Mouse (Mus musculus): Measurements from ENCODE around the gene Zc3h12a.

The Zc3h12a gene

GRCm38 (mm10) chr4:125127305-125128084 is at the start of gene Zc3h12a:
Gene Zc3h12a, minus strand, starts transcription at chr4:125127840.
- DNase-seq (ENCODE audit: low spot score) = peak; percentile 90

- no peak for DNase-seq (ENCODE audit: low spot score)
These were observed 49.1 kb upstream of the Zc3h12a start for GRCm38 (mm10) chr4:125176639-125177165.

- DNase-seq (ENCODE audit: low spot score) = no peak
These were observed 48.5 kb upstream of the Zc3h12a start for GRCm38 (mm10) chr4:125176190-125176589.

GRCm38 (mm10) chr4:125175591-125175990 is 48.0 kb upstream of the Zc3h12a start:
- DNase-seq (ENCODE audit: low spot score) = no peak

GRCm38 (mm10) chr4:125174516-125175185 is 47.0 kb upstream of the Zc3h12a start:
- DNase-seq (ENCODE audit: low spot score) = no peak

GRCm38 (mm10) chr4:125173150-125173549 is 45.5 kb upstream of the Zc3h12a start:
- DNase-seq (ENCODE audit: low spot score) = no peak

GRCm38 (mm10) chr4:125172736-125173135 is 45.1 kb upstream of the Zc3h12a start:
- DNase-seq (ENCODE audit: low spot score) = no peak

GRCm38 (mm10) chr4:125167723-125168122 is 40.1 kb upstream of the Zc3h12a start:
- DNase-seq (ENCODE audit: low spot score) = no peak

GRCm38 (mm10) chr4:125164861-125165260 is 37.2 kb upstream of the Zc3h12a start:
- DNase-seq (ENCODE audit: low spot score) = no peak

- no peak for DNase-seq (ENCODE audit: low spot score)
These were observed 35.1 kb upstream of the Zc3h12a start for GRCm38 (mm10) chr4:125162701-125163100.

GRCm38 (mm10) chr4:125161392-125161791 is 33.8 kb upstream of the Zc3h12a start:
- DNase-seq (ENCODE audit: low spot score) = no peak

GRCm38 (mm10) chr4:125160951-125161331 is 33.3 kb upstream of the Zc3h12a start:
- DNase-seq (ENCODE audit: low spot score) = no peak

GRCm38 (mm10) chr4:125160320-125160950 is 32.8 kb upstream of the Zc3h12a start:
- peak; percentile 25 for DNase-seq (ENCODE audit: low spot score)

GRCm38 (mm10) chr4:125158581-125159317 is 31.1 kb upstream of the Zc3h12a start:
- DNase-seq (ENCODE audit: low spot score) = no peak

GRCm38 (mm10) chr4:125158081-125158480 is 30.4 kb upstream of the Zc3h12a start:
- no peak for DNase-seq (ENCODE audit: low spot score)

- no peak for DNase-seq (ENCODE audit: low spot score)
These were observed 29.7 kb upstream of the Zc3h12a start for GRCm38 (mm10) chr4:125157322-125157721.

- no peak for DNase-seq (ENCODE audit: low spot score)
These were observed 28.0 kb upstream of the Zc3h12a start for GRCm38 (mm10) chr4:125155646-125156045.

GRCm38 (mm10) chr4:125153659-125154241 is 26.1 kb upstream of the Zc3h12a start:
- DNase-seq (ENCODE audit: low spot score) = no peak

- no peak for DNase-seq (ENCODE audit: low spot score)
These were observed 24.8 kb upstream of the Zc3h12a start for GRCm38 (mm10) chr4:125152469-125152868.

- DNase-seq (ENCODE audit: low spot score) = no peak
These were observed 21.8 kb upstream of the Zc3h12a start for GRCm38 (mm10) chr4:125149460-125149859.

GRCm38 (mm10) chr4:125147970-125148369 is 20.3 kb upstream of the Zc3h12a start:
- DNase-seq (ENCODE audit: low spot score) = no peak

GRCm38 (mm10) chr4:125145213-125145612 is 17.6 kb upstream of the Zc3h12a start:
- DNase-seq (ENCODE audit: low spot score) = no peak
